Mouse (Mus musculus): ENCODE results near the gene Tomm6. TPM values are rescaled to one million over a fixed set of nuclear protein-coding genes. Genes with fewer than 3 reads are reported as not detected.

Tomm6 gene
- total and polyA plus RNA-seq, 2 experiments from 2014 or later: 73.9 to 329 TPM

- TF ChIP-seq CTCF (IDR thresholded peaks at IDR 0.05; ENCODE audit: low read depth): no peak
- 82% methylated on average over 1 of the region's 1 CpGs for WGBS
- no peak for DNase-seq
Observed at GRCm38 (mm10) chr17:47706196-47706595, 18.0 kb upstream of the Tomm6 start.

GRCm38 (mm10) chr17:47704692-47705091, 16.5 kb upstream of the Tomm6 start:
- H3K4me2 ChIP-seq (ENCODE audit: low read depth): no peak overlapping the region
- TF ChIP-seq CTCF (IDR thresholded peaks at IDR 0.05; ENCODE audit: low read depth): peak; percentile 13; the same call in 1 of the 2 replicates
- H3K4me3 ChIP-seq (ENCODE audit: low read depth, low read length): no peak overlapping the region
- ATAC-seq: no peak
- no peaks in the 10 kb centered on the region for H3K4me1 ChIP-seq (ENCODE audit: insufficient read depth)
- no peak for DNase-seq
- H3K36me3 ChIP-seq (ENCODE audit: insufficient read depth): peaks cover 32% of the 10 kb centered on the region
- H3K9me3 ChIP-seq (ENCODE audit: low read length): no peaks in the 10 kb centered on the region
- 84% methylated on average over 4 of the region's 4 CpGs for WGBS
- no peaks in the 10 kb centered on the region for H3K27me3 ChIP-seq (ENCODE audit: insufficient read depth, low read length)
- no peak overlapping the region for H3K27ac ChIP-seq (ENCODE audit: low read depth, low read length)
- no peak overlapping the region for H3K9ac ChIP-seq

More at GRCm38 (mm10) chr17:47706196-47706595, 18.0 kb upstream of the Tomm6 start:
- H3K4me3 ChIP-seq (ENCODE audit: low read depth, low read length): no peak overlapping the region
- H3K4me2 ChIP-seq (ENCODE audit: low read depth): no peak overlapping the region
- H3K4me1 ChIP-seq (ENCODE audit: insufficient read depth): no peaks in the 10 kb centered on the region
- ATAC-seq: no peak
- no peaks in the 10 kb centered on the region for H3K9me3 ChIP-seq (ENCODE audit: low read length)
- no peak overlapping the region for H3K9ac ChIP-seq
- peaks cover 17% of the 10 kb centered on the region for H3K36me3 ChIP-seq (ENCODE audit: insufficient read depth)
- H3K27me3 ChIP-seq (ENCODE audit: insufficient read depth, low read length): no peaks in the 10 kb centered on the region
- no peak overlapping the region for H3K27ac ChIP-seq (ENCODE audit: low read depth, low read length)

- no peak for TF ChIP-seq CTCF (IDR thresholded peaks at IDR 0.05; ENCODE audit: low read depth)
- Histone ChIP-seq H3K9me3 (ENCODE audit: low read length) (no peaks in the 10 kb centered on the region), H3K4me3 (ENCODE audit: low read depth, low read length) (no peak overlapping the region), H3K27ac (ENCODE audit: low read depth, low read length) (no peak overlapping the region), H3K4me1 (ENCODE audit: insufficient read depth) (no peaks in the 10 kb centered on the region), H3K27me3 (ENCODE audit: insufficient read depth, low read length) (no peaks in the 10 kb centered on the region), H3K4me2 (ENCODE audit: low read depth) (no peak overlapping the region), H3K36me3 (ENCODE audit: insufficient read depth) (peaks cover 35% of the 10 kb centered on the region), H3K9ac (no peak overlapping the region)
- 35% methylated on average over 20 of the region's 20 CpGs for WGBS
- DNase-seq (no peak), ATAC-seq (no peak)
Observed at GRCm38 (mm10) chr17:47703556-47703955, 15.4 kb upstream of the Tomm6 start.

DNA sequence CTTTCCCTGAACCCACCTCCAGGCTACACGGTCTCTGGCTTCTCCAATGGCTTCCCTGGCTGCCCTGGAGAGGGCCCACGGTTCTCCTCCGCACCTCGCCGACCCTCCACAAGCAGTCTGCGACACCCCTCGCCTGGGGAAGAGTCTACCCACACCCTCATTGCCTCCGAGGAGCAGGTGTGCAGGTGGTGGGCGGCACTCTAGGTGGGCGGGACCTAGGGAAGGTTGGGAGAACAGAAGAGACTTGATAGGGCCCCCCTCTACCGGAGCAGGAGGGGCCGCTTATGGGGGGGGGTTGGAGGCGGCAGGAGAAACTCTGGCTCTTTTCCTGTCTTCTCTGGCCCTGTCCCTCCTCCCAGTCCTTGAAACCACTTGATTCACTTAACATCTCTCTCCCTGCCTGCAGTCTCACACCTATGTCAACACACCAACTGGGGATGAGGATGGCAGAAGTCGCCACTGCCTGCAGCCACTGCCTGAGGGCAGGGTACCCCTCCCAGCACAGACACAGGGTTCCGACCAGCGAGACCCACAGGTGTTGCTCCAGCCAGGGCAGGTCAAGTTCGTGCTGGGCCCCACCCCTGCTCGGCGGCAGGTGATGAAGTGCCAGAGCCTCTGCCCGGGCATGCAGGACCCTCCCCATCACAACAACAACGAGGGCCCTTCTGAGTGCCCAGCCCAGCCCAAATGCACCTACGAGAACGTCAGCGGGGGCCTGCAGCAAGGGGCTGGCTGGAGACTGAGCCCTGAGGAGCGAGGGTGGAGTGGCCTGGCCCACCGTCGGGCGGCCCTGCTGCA, 14.6 kb upstream of the Tomm6 start:
- Histone ChIP-seq H3K27ac (ENCODE audit: low read depth, low read length) (no peak overlapping the region), H3K4me1 (ENCODE audit: insufficient read depth) (no peaks in the 10 kb centered on the region), H3K4me3 (ENCODE audit: low read depth, low read length) (no peak overlapping the region), H3K27me3 (ENCODE audit: insufficient read depth, low read length) (no peaks in the 10 kb centered on the region), H3K4me2 (ENCODE audit: low read depth) (no peak overlapping the region), H3K9ac (no peak overlapping the region), H3K36me3 (ENCODE audit: insufficient read depth) (peaks cover 38% of the 10 kb centered on the region), H3K9me3 (ENCODE audit: low read length) (no peaks in the 10 kb centered on the region)
- no peak for ATAC-seq
- 54% methylated on average over 28 of the region's 28 CpGs for WGBS
- DNase-seq: no peak
- TF ChIP-seq CTCF (IDR thresholded peaks at IDR 0.05; ENCODE audit: low read depth): no peak

- Histone ChIP-seq H3K27ac (ENCODE audit: low read depth, low read length) (peak overlapping the region; percentile 41; the same call in 1 of the 2 replicates), H3K36me3 (ENCODE audit: insufficient read depth) (peaks cover 38% of the 10 kb centered on the region), H3K4me1 (ENCODE audit: insufficient read depth) (no peaks in the 10 kb centered on the region), H3K4me3 (ENCODE audit: low read depth, low read length) (no peak overlapping the region), H3K4me2 (ENCODE audit: low read depth) (no peak overlapping the region), H3K27me3 (ENCODE audit: insufficient read depth, low read length) (no peaks in the 10 kb centered on the region), H3K9me3 (ENCODE audit: low read length) (no peaks in the 10 kb centered on the region), H3K9ac (no peak overlapping the region)
- TF ChIP-seq CTCF (IDR thresholded peaks at IDR 0.05; ENCODE audit: low read depth): no peak
- 74% methylated on average over 9 of the region's 9 CpGs for WGBS
- peak; percentile 65 for ATAC-seq
- peak; percentile 24 for DNase-seq
Observed at GRCm38 (mm10) chr17:47701793-47702192, 13.6 kb upstream of the Tomm6 start.

- no peak for TF ChIP-seq CTCF (IDR thresholded peaks at IDR 0.05; ENCODE audit: low read depth)
- Histone ChIP-seq H3K27me3 (ENCODE audit: insufficient read depth, low read length) (no peaks in the 10 kb centered on the region), H3K9me3 (ENCODE audit: low read length) (no peaks in the 10 kb centered on the region), H3K36me3 (ENCODE audit: insufficient read depth) (peaks cover 38% of the 10 kb centered on the region), H3K4me1 (ENCODE audit: insufficient read depth) (no peaks in the 10 kb centered on the region), H3K27ac (ENCODE audit: low read depth, low read length) (no peak overlapping the region), H3K9ac (no peak overlapping the region), H3K4me2 (ENCODE audit: low read depth) (no peak overlapping the region), H3K4me3 (ENCODE audit: low read depth, low read length) (no peak overlapping the region)
- ATAC-seq (no peak), DNase-seq (no peak)
- WGBS: 80% methylated on average over 2 of the region's 2 CpGs
Observed at GRCm38 (mm10) chr17:47699055-47699454, 10.9 kb upstream of the Tomm6 start.

DNA sequence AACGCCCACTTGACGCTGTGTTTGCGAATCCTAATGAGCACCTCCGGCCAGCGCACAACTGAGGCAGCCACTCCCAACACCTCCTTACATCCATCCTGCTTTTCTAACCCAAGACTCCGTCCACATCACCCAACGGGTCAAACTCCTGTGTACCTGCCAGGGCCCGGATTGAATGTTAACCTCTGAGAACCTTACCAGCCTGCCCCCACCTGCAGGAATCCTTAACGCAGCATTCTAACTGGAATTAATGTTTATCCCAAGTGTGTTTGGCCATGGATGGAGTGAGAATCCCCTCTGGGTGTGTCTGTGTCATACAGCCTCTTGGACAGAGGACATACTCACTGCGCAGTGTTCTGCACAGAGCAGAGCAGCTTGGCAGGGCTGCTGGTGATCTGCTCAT, 10.0 kb upstream of the Tomm6 start:
- no peak overlapping the region for H3K9ac ChIP-seq
- peaks cover 31% of the 10 kb centered on the region for H3K36me3 ChIP-seq (ENCODE audit: insufficient read depth)
- WGBS: 88% methylated on average over 10 of the region's 10 CpGs
- H3K4me3 ChIP-seq (ENCODE audit: low read depth, low read length): no peak overlapping the region
- H3K4me1 ChIP-seq (ENCODE audit: insufficient read depth): no peaks in the 10 kb centered on the region
- no peaks in the 10 kb centered on the region for H3K9me3 ChIP-seq (ENCODE audit: low read length)
- H3K27ac ChIP-seq (ENCODE audit: low read depth, low read length): no peak overlapping the region
- no peaks in the 10 kb centered on the region for H3K27me3 ChIP-seq (ENCODE audit: insufficient read depth, low read length)
- no peak for TF ChIP-seq CTCF (IDR thresholded peaks at IDR 0.05; ENCODE audit: low read depth)
- DNase-seq: no peak
- no peak overlapping the region for H3K4me2 ChIP-seq (ENCODE audit: low read depth)
- ATAC-seq: no peak

Measured in forebrain, postnatal 0 days (tissue).